Mouse (Mus musculus) bone marrow macrophage, adult 2 months (primary cell): ENCODE measurements around the gene Ffar1. TPM values are rescaled to one million over a fixed set of nuclear protein-coding genes. Genes with fewer than 3 reads are reported as not detected.
A peak's percentile ranks its signal among the peaks of the same experiment; 100 is the strongest.

Experiments
- H3K27ac ChIP-seq: 2 replicates; pipeline ENCODE4 v1.5.1; 2012; ENCODE audit warnings: low read depth, low read length; ENCODE audit not compliant: insufficient read depth
- H3K4me1 ChIP-seq: 2 replicates; pipeline ENCODE4 v1.6.1; 2012; ENCODE audit warnings: low read length; ENCODE audit not compliant: control insufficient read depth, insufficient read depth
- H3K4me3 ChIP-seq: 2 replicates; pipeline ENCODE4 v1.5.1; 2012; ENCODE audit warnings: mild to moderate bottlenecking, low read length, moderate library complexity; ENCODE audit not compliant: insufficient read depth
- CTCF ChIP-seq: IDR thresholded peaks from 2 replicates; pipeline ENCODE4 v1.5.1; 2012; ENCODE audit warnings: low read depth, mild to moderate bottlenecking, low read length, moderate library complexity
- POLR2A ChIP-seq: IDR thresholded peaks from 2 replicates; pipeline ENCODE4 v1.6.1; 2012; ENCODE audit warnings: mild to moderate bottlenecking, low read depth, low read length, borderline replicate concordance
- polyA plus RNA-seq: library from polyadenylated mRNA; stranded (reverse); fragments of >200 nt; gene quantifications from 2 replicates; pipeline ENCODE4 v1.2.4, GENCODE M21; 2012; ENCODE audit not compliant: missing spikeins, insufficient read depth, insufficient read length

Ffar1 gene
- polyA plus RNA-seq, 1 experiment: not detected

DNA sequence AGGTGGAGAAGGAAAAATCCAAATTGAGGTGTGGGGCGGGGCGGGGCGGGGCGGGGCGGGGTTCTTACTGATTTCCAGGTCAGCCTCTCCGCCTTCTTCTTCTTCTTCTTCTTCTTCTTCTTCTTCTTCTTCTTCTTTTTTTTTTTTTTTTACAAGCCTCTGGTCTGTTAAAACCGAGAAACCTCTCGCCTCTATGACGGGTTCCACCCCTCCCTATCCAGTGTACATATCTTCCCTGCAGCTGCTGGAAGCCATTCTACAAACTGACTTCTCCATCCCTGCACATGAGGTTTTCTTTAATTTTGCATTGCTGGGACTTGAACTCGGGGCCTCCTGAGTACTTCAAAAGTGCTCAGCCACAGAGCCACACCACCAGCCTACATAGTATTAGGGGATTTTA, 34.7 kb downstream of the Ffar1 start:
- TF ChIP-seq POLR2A: no peak
- TF ChIP-seq CTCF: no peak
- H3K4me1 ChIP-seq: peaks cover 6% of the 10 kb centered on the region
- H3K4me3 ChIP-seq: no peak overlapping the region
- no peak overlapping the region for H3K27ac ChIP-seq

DNA sequence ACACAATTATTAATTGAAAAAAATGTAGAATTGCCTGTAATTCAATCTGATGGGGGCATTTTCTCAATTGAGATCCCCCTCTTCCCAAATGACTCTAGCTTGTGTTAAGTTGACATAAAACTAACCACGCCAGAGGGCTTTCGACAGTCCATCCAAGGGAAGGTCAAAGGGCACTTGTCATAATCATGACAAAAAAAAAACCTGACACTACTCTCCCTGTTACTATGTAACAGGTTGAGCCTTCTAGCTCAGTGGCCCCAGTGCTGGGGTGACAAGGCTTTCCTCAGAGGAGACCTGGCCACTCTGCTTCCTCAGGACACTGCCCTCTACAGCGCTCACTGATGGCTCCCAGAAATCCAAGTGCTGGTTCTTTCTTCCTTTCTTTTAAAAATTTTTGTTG, 37.1 kb downstream of the Ffar1 start:
- no peak for TF ChIP-seq POLR2A
- TF ChIP-seq CTCF: no peak
- no peak overlapping the region for H3K27ac ChIP-seq
- no peak overlapping the region for H3K4me3 ChIP-seq
- peaks cover 16% of the 10 kb centered on the region for H3K4me1 ChIP-seq

DNA sequence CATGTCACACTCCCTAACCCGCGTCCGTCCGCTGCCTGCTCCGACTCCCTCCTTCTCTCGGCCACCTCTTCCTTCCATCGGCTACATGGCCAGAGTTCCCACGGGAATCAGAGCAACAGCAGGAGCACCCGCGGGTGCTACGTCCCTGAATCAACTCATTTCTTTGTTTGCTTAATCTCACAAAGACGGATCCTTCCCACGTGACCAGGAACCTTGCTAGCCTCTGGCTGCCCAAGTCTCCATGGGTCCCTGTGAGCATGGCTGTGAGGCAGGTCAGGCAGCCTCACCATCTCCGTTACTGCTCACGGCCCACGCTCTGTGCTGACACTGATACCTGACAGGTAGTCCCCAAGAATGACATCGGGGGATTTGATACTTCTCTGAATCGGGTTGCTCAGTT, 37.7 kb downstream of the Ffar1 start, which contains the start of gene Ffar2:
TSS of gene Ffar2 (minus strand) at position 101 of the 400 bp plus-strand sequence.
- H3K27ac ChIP-seq: no peak within 1 kb of the TSS
- H3K4me3 ChIP-seq: no peak within 1 kb of the TSS
- TF ChIP-seq POLR2A: no peak
- TF ChIP-seq CTCF: no peak
- H3K4me1 ChIP-seq: peaks cover 13% of the 10 kb centered on the region

DNA sequence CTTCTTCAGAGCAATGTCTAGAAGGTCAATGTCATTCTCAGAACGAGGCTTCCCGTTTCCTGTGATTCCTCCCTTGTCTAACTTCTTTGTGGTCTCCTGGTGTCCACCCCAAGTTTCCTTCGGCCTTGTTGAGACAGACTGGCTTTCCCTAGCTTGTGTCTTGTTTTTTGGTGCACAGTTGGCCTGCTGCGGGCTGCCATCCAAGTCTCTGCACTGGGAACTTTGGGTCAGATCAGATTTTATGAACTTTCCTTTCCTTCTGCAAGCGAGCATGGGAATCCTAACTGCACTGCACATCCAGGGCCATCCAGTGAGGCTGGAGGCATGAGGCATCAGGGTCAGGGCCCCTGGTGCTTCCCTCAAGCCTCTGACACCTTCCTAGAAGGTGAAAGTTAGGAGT, 39.8 kb downstream of the Ffar1 start:
- H3K4me1 ChIP-seq: peaks cover 13% of the 10 kb centered on the region
- H3K4me3 ChIP-seq: no peak overlapping the region
- no peak overlapping the region for H3K27ac ChIP-seq
- TF ChIP-seq CTCF (no peak), POLR2A (no peak)

DNA sequence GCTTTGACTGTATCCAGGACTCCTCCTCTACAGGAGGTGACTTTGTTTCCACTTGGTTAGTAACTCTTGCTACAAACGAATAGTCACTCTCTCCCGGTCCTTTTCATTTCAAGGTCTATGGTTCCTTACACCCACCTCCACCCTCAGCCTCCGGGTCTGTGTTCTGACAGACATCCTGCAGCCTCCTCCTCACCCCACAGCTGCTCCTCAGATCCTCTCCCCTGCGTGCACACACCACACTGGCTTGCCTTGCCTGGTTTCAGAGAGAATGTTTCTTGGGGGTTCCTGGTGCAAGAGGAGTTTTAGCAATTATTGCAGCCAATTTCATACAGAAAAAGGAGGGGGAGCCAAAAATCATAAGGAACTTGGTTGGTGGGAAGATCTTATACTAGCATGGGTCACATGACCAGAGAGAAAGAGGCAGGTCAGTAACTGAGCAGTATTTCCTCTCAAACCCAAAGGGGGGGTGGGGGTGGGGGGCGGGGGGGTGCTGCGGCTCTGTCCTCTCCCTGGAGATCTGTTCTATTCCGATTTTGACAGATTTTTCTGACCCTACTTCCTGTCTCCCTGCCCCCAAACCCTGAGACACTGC, 40.4 kb downstream of the Ffar1 start:
- Histone ChIP-seq H3K4me1 (peaks cover 13% of the 10 kb centered on the region), H3K4me3 (no peak overlapping the region)

DNA sequence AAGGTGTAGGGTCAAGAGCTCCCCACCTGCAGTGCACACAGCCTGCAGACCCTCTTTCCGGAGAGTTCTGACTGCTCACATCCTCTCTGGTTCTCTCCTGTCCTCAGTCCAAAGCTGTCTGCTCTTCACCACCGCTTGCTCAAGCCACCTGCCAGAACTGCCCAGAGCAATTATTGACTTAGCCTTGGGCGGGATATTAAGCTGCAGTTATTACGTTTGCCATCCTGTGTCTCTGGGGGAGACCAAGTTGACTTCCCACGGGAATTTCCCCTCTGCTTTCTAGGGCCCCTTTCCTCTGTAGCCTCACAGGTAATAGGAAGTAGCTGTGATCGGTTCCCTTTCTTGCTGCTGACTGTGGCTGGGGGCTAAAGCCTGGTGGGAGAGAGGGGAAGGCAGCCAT, 41.2 kb downstream of the Ffar1 start:
- H3K4me1 ChIP-seq: peaks cover 13% of the 10 kb centered on the region
- TF ChIP-seq POLR2A (no peak), CTCF (no peak)
- no peak overlapping the region for H3K4me3 ChIP-seq
- no peak overlapping the region for H3K27ac ChIP-seq

More for the DNA sequence above, 40.4 kb downstream of the Ffar1 start:
- TF ChIP-seq CTCF (no peak), POLR2A (no peak)
- H3K27ac ChIP-seq: no peak overlapping the region

DNA sequence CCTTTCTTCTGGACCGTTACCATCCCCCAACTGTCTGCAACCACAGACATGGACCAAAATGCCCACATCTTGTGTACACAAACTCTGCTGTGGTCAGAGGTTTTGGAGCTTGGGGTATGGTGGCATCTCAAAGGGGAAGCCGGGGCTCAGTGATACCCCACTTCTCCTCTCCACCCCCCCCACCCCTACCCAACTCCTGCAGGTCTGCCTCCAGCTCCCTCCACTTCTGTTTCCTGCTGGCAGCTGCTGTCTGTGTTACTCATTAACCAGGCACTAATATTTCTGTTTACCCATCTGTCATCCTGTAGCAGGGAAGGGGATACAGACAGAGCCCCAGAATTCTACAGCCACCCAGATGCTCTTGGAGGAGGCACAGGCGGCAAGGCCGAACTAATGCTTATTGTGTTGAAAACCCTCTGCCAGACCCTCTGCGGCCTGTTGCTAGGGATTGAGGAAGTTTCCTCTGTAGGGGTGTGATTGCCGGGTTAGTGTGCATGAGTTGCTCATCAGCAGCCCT, 49.0 kb downstream of the Ffar1 start:
- TF ChIP-seq POLR2A (0 out of 2 replicates have a peak, but pooled peaks have one; percentile 17), CTCF (no peak)
- H3K4me3 ChIP-seq: no peak overlapping the region
- peak overlapping the region; percentile 97 for H3K27ac ChIP-seq
- H3K4me1 ChIP-seq: peaks cover 24% of the 10 kb centered on the region

DNA sequence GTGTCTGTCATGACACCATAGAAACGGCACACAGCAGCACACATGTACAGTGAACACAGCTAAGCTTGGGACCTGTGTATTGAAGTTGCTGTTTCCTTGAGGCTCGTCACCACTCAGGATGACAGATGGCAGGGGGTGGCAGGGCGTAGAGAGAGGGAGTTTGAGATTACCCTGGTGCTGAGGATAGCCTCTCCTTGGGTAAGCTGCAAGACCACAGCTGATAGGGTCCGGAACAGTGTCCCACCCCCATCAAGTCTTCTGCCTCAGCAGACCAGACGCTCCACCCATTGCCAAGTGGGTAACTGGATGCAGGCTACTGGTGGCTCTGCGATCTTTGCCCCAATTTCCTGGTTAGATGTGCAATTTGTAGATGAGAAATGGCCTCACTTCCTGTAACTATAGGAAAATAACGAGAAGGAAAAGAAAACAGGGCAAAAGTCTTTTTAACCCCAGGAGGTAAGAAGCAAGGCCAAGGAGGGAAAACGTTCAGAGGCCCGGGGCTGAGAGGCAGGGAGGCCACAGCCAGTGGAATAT, 49.5 kb downstream of the Ffar1 start:
- TF ChIP-seq CTCF (no peak), POLR2A (no peak)
- Histone ChIP-seq H3K27ac (peak overlapping the region; percentile 97), H3K4me3 (no peak overlapping the region), H3K4me1 (peaks cover 24% of the 10 kb centered on the region)

DNA sequence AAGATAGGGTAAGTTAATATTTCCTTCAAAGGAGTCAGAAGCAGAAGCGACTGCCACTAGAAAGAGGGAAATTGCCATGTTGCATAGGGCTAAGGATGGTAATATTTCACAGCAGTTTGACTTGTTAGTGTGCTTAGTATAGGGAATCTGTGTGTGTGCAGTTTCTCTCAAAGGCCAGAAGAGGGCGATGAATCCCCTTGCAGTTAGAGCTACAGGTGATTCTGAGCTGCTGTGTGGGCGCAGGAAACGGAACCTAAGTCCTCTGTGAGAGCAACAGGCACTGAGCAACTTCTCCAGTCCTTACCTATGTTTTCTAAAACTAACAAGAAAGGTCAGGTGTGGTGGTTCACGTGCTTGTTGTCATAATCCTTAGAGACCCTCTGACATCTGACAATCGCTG, 51.0 kb downstream of the Ffar1 start:
- Histone ChIP-seq H3K4me3 (no peak overlapping the region), H3K27ac (no peak overlapping the region), H3K4me1 (peaks cover 24% of the 10 kb centered on the region)
- no peak for TF ChIP-seq POLR2A
- TF ChIP-seq CTCF: 0 out of 2 replicates have a peak, but pooled peaks have one; percentile 30

Other genes with a start within 250 kb of the Ffar1 start
- not detected in 2 replicates for gene Upk1a, start 248.7 kb downstream of the Ffar1 start, polyA plus RNA-seq
- 553 and 612 TPM in 2 replicates for gene Cox6b1, start 235.4 kb downstream of the Ffar1 start, polyA plus RNA-seq
- gene Etv2, start 225.7 kb downstream of the Ffar1 start, polyA plus RNA-seq: not detected in 2 replicates
- gene Rbm42, start 211.2 kb downstream of the Ffar1 start, polyA plus RNA-seq: 59.6 and 69.7 TPM in 2 replicates
- gene Haus5, start 196.6 kb downstream of the Ffar1 start, polyA plus RNA-seq: 16.8 and 18.7 TPM in 2 replicates
- not detected in 2 replicates for gene Pmis2, start 190.0 kb downstream of the Ffar1 start, polyA plus RNA-seq
- gene 2200002J24Rik, start 162.6 kb downstream of the Ffar1 start, polyA plus RNA-seq: not detected in 2 replicates
- not detected in 2 replicates for gene Atp4a, start 149.4 kb downstream of the Ffar1 start, polyA plus RNA-seq
- gene Tmem147, start 132.0 kb downstream of the Ffar1 start, polyA plus RNA-seq: 74.6 and 80.3 TPM in 2 replicates
- not detected in 2 replicates for gene Gapdhs, start 117.9 kb downstream of the Ffar1 start, polyA plus RNA-seq
- gene Sbsn, start 110.1 kb downstream of the Ffar1 start, polyA plus RNA-seq: 6.9 and 8.3 TPM in 2 replicates
- 1.7 and 3.6 TPM in 2 replicates for gene Dmkn, start 97.8 kb downstream of the Ffar1 start, polyA plus RNA-seq
- not detected in 2 replicates for gene Krtdap, start 73.7 kb downstream of the Ffar1 start, polyA plus RNA-seq
- not detected in 2 replicates for gene Ffar2, start 37.8 kb downstream of the Ffar1 start, polyA plus RNA-seq
- gene Ffar3, start 5.4 kb downstream of the Ffar1 start, polyA plus RNA-seq: not detected in 2 replicates
- gene Cd22, start 18.8 kb upstream of the Ffar1 start, polyA plus RNA-seq: 6.8 and 8.0 TPM in 2 replicates
- gene Mag, start 53.3 kb upstream of the Ffar1 start, polyA plus RNA-seq: 2.5 and 3.7 TPM in 2 replicates
- gene Hamp2, start 63.1 kb upstream of the Ffar1 start, polyA plus RNA-seq: not detected in 2 replicates
- gene Hamp, start 82.5 kb upstream of the Ffar1 start, polyA plus RNA-seq: not detected in 2 replicates
- 208 and 246 TPM in 2 replicates for gene Usf2, start 95.2 kb upstream of the Ffar1 start, polyA plus RNA-seq
- 29.2 and 32.1 TPM in 2 replicates for gene Lsr, start 111.9 kb upstream of the Ffar1 start, polyA plus RNA-seq
- 4.6 and 7.3 TPM in 2 replicates for gene Fam187b, start 112.2 kb upstream of the Ffar1 start, polyA plus RNA-seq
- 1,886 and 2,039 TPM in 2 replicates for gene Fxyd5, start 180.9 kb upstream of the Ffar1 start, polyA plus RNA-seq
- gene Fxyd7, start 189.9 kb upstream of the Ffar1 start, polyA plus RNA-seq: not detected in 2 replicates
- gene Fxyd1, start 195.6 kb upstream of the Ffar1 start, polyA plus RNA-seq: not detected in 2 replicates
- gene Lgi4, start 197.8 kb upstream of the Ffar1 start, polyA plus RNA-seq: 0.27 and 0.78 TPM in 2 replicates
- 0.91 TPM in 1 of 2 replicates, not detected in the other for gene Fxyd3, start 215.1 kb upstream of the Ffar1 start, polyA plus RNA-seq